Mouse (Mus musculus): ENCODE measurements at regions not wholly inside any gene's neighbourhood (a gene's known extent, or its start where the extent isn't known, plus 50 kb on each side); places are given as distances from the start of the nearest gene placed in this dataset.

- TF ChIP-seq EP300 (IDR thresholded peaks at IDR 0.05; ENCODE audit: low read length) (no peak), MAFK (IDR thresholded peaks at IDR 0.05; ENCODE audit: insufficient replicate concordance, low read length) (no peak), USF2 (conservative IDR thresholded peaks at IDR 0.05; ENCODE audit: low read depth, low read length) (no peak), KAT2A (IDR thresholded peaks at IDR 0.05; ENCODE audit: insufficient replicate concordance, low read length) (no peak), MYC (IDR thresholded peaks at IDR 0.05; ENCODE audit: low read depth, low read length) (no peak), ETS1 (conservative IDR thresholded peaks at IDR 0.05; ENCODE audit: low read depth, low read length) (no peak), POLR2A (IDR thresholded peaks at IDR 0.05; ENCODE audit: low read depth, low read length) (no peak), ZNF384 (IDR thresholded peaks at IDR 0.05; ENCODE audit: low read depth, low read length) (no peak), RAD21 (IDR thresholded peaks at IDR 0.05; ENCODE audit: low read depth, low read length) (no peak), ZMIZ1 (IDR thresholded peaks at IDR 0.05; ENCODE audit: low read depth, low read length) (no peak), IRF4 (IDR thresholded peaks at IDR 0.05; ENCODE audit: low read depth, low read length) (no peak), CHD2 (IDR thresholded peaks at IDR 0.05; ENCODE audit: low read length) (no peak), MXI1 (IDR thresholded peaks at IDR 0.05; ENCODE audit: low read depth, low read length) (no peak), E2F4 (IDR thresholded peaks at IDR 0.05; ENCODE audit: insufficient replicate concordance, low read depth, low read length) (no peak), JUND (conservative IDR thresholded peaks at IDR 0.05; ENCODE audit: low read depth, low read length) (no peak), CHD1 (IDR thresholded peaks at IDR 0.05; ENCODE audit: low read depth, low read length) (no peak), UBTF (IDR thresholded peaks at IDR 0.05; ENCODE audit: low read depth, low read length) (no peak), BHLHE40 (IDR thresholded peaks at IDR 0.05; ENCODE audit: low read depth, low read length) (no peak)
- H3K4me2 ChIP-seq (ENCODE audit: insufficient read depth, low read depth, poor library complexity, severe bottlenecking): no peak overlapping the region
- H3K36me3 ChIP-seq (replicated peaks in 1 of 2; ENCODE audit: control insufficient read depth in 1 of 2, insufficient read depth in 1 of 2, low read length in 1 of 2): no peaks in the 10 kb centered on the region
- DNase-seq (ENCODE audit: extremely low read depth): no peak
- H3K79me2 ChIP-seq (replicated peaks; ENCODE audit: control insufficient read depth, extremely low read depth, insufficient read depth, poor library complexity, severe bottlenecking): no peaks in the 10 kb centered on the region
- no peak overlapping the region for H3K4me3 ChIP-seq (replicated peaks in 1 of 3; ENCODE audit: low read depth in 2 of 3, low read length in 2 of 3, poor library complexity in 1 of 3)
- H3K9me3 ChIP-seq (replicated peaks; ENCODE audit: low read length): no peaks in the 10 kb centered on the region
- in situ Hi-C loops (cut with MboI; ENCODE audit: low pct_ligation_motif_present, low pct_unique_long_range_greater_than_20kb, low sequenced_read_pairs) (no loop called here), dilution Hi-C loops (cut with MboI; ENCODE audit: extremely low pct_ligation_motif_present, extremely low pct_unique_long_range_greater_than_20kb, low sequenced_read_pairs) (no loop called here)
- no peak overlapping the region for H3K9ac ChIP-seq (ENCODE audit: insufficient read depth, low read depth)
- no peaks in the 10 kb centered on the region for H3K27me3 ChIP-seq (replicated peaks)
- no peaks in the 10 kb centered on the region for H3K4me1 ChIP-seq (ENCODE audit: control insufficient read depth in 1 of 2, insufficient read depth in 2 of 2)
- no peak overlapping the region for H3K27ac ChIP-seq (ENCODE audit: insufficient read depth, low read depth)
These were observed 199.5 kb downstream of the Cenpw start for GRCm38 (mm10) chr10:30000836-30001235.

DNA sequence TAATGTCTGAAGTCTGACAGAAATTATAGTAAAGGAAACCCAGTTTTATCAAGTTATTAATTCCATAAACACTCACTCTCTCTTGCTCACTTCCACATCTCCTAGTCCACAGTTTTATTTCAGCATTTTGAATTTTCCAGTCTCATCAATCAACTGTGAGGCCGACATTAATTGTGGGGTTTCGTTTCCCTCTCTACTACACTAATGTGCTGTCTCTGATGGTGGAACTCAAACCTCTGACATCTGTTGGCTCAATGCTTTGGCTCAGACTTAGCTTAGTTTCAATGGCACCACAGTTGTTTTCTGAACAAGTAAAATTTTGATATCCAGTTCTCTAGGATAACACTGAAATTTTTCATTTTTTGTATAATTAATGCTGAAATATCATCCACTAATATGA is 218.8 kb downstream of the Cenpw start:
- no peaks in the 10 kb centered on the region for H3K36me3 ChIP-seq (replicated peaks in 1 of 2; ENCODE audit: control insufficient read depth in 1 of 2, insufficient read depth in 1 of 2, low read length in 1 of 2)
- H3K4me1 ChIP-seq (ENCODE audit: control insufficient read depth in 1 of 2, insufficient read depth in 2 of 2): no peaks in the 10 kb centered on the region
- DNase-seq (ENCODE audit: extremely low read depth): no peak
- H3K79me2 ChIP-seq (replicated peaks; ENCODE audit: control insufficient read depth, extremely low read depth, insufficient read depth, poor library complexity, severe bottlenecking): no peaks in the 10 kb centered on the region
- H3K27ac ChIP-seq (ENCODE audit: insufficient read depth, low read depth): no peak overlapping the region
- no peak for TF ChIP-seq JUND (conservative IDR thresholded peaks at IDR 0.05; ENCODE audit: low read depth, low read length)
- TF ChIP-seq TCF12 (IDR thresholded peaks at IDR 0.05; ENCODE audit: low read depth, low read length): no peak
- TF ChIP-seq NELFE (IDR thresholded peaks at IDR 0.05; ENCODE audit: low read depth, low read length): no peak
- no peak for TF ChIP-seq USF1 (IDR thresholded peaks at IDR 0.05; ENCODE audit: low read depth, low read length)
- no peak for TF ChIP-seq ZKSCAN1 (IDR thresholded peaks at IDR 0.05; ENCODE audit: borderline replicate concordance, low read depth, low read length)
- no peak overlapping the region for H3K4me3 ChIP-seq (replicated peaks in 1 of 3; ENCODE audit: low read depth in 2 of 3, low read length in 2 of 3, poor library complexity in 1 of 3)
- H3K9me3 ChIP-seq (replicated peaks; ENCODE audit: low read length): no peaks in the 10 kb centered on the region
- H3K9ac ChIP-seq (ENCODE audit: insufficient read depth, low read depth): no peak overlapping the region
- H3K27me3 ChIP-seq (replicated peaks): no peaks in the 10 kb centered on the region
- in situ Hi-C loops (cut with MboI; ENCODE audit: low pct_ligation_motif_present, low pct_unique_long_range_greater_than_20kb, low sequenced_read_pairs) (no loop called here), dilution Hi-C loops (cut with MboI; ENCODE audit: extremely low pct_ligation_motif_present, extremely low pct_unique_long_range_greater_than_20kb, low sequenced_read_pairs) (no loop called here)
- no peak overlapping the region for H3K4me2 ChIP-seq (ENCODE audit: insufficient read depth, low read depth, poor library complexity, severe bottlenecking)

All from CH12.LX (cell line).